Mouse (Mus musculus) heart, postnatal 10 days (tissue): ENCODE data around the gene Cela1. TPM values are rescaled to one million over a fixed set of nuclear protein-coding genes. Genes with fewer than 3 reads are reported as not detected.

Source experiments
- DNase-seq, 2 experiments: peaks; one replicate each; pipeline ENCODE4 v3.0.0; 2021
- intact Hi-C: fragments of 180-260 bp; cut with DNase I; formaldehyde crosslinking; loops from one replicate; pipeline ENCODE4 v1.15.1; 2025
- total RNA-seq, 2 experiments: library from RNA; stranded (reverse); gene quantifications; 2 replicates each; pipeline ENCODE4 v1.2.3; 2021

Cela1 gene
- total RNA-seq, 2 experiments from 2014 or later: 0.53 to 1.1 TPM

- intact Hi-C loops: no loop called here
- DNase-seq: no peak
Measured at GRCm38 (mm10) chr15:100674566-100674965, 13.2 kb downstream of the Cela1 start.

GRCm38 (mm10) chr15:100673585-100674391 lies 13.9 kb downstream of the Cela1 start:
- DNase-seq: peak in 1 of 2 experiments; percentile 26
- intact Hi-C loops: no loop called here

- intact Hi-C loops: no loop called here
- DNase-seq: no peak
Measured at GRCm38 (mm10) chr15:100670833-100671232, 16.9 kb downstream of the Cela1 start.

GRCm38 (mm10) chr15:100670004-100670403 lies 17.7 kb downstream of the Cela1 start:
- DNase-seq: no peak
- intact Hi-C loops: no loop called here

GRCm38 (mm10) chr15:100669337-100669736 lies 18.4 kb downstream of the Cela1 start, which contains the start of gene Bin2:
Gene Bin2 (minus strand): TSS chr15:100669553.
- peak in 1 of 2 experiments; percentile 45 for DNase-seq
- intact Hi-C loops: no loop called here

GRCm38 (mm10) chr15:100667871-100668545 lies 19.7 kb downstream of the Cela1 start:
- intact Hi-C loops: no loop called here
- no peak for DNase-seq

GRCm38 (mm10) chr15:100667420-100667819 lies 20.3 kb downstream of the Cela1 start:
- no peak for DNase-seq
- intact Hi-C loops: no loop called here

- no peak for DNase-seq
- intact Hi-C loops: no loop called here
Measured at GRCm38 (mm10) chr15:100666851-100667250, 20.9 kb downstream of the Cela1 start.

GRCm38 (mm10) chr15:100666219-100666696 lies 21.5 kb downstream of the Cela1 start:
- intact Hi-C loops: no loop called here

GRCm38 (mm10) chr15:100665411-100666218 lies 22.1 kb downstream of the Cela1 start:
- intact Hi-C loops: no loop called here
- no peak for DNase-seq

More at GRCm38 (mm10) chr15:100666219-100666696, 21.5 kb downstream of the Cela1 start:
- DNase-seq: peak; percentile 31 to 41

- no peak for DNase-seq
- intact Hi-C loops: no loop called here
Measured at GRCm38 (mm10) chr15:100664813-100665274, 22.9 kb downstream of the Cela1 start.

GRCm38 (mm10) chr15:100660805-100661204 lies 26.9 kb downstream of the Cela1 start:
- no peak for DNase-seq
- intact Hi-C loops: no loop called here

GRCm38 (mm10) chr15:100660306-100660705 lies 27.4 kb downstream of the Cela1 start:
- intact Hi-C loops: no loop called here
- no peak for DNase-seq

- no peak for DNase-seq
- intact Hi-C loops: no loop called here
Measured at GRCm38 (mm10) chr15:100655201-100655600, 32.5 kb downstream of the Cela1 start.

GRCm38 (mm10) chr15:100654271-100654670 lies 33.5 kb downstream of the Cela1 start:
- no peak for DNase-seq
- intact Hi-C loops: no loop called here

GRCm38 (mm10) chr15:100651610-100652009 lies 36.1 kb downstream of the Cela1 start:
- intact Hi-C loops: no loop called here
- no peak for DNase-seq

GRCm38 (mm10) chr15:100650111-100650510 lies 37.6 kb downstream of the Cela1 start:
- no peak for DNase-seq
- intact Hi-C loops: no loop called here

- DNase-seq: no peak
- intact Hi-C loops: no loop called here
Measured at GRCm38 (mm10) chr15:100646161-100646560, 41.6 kb downstream of the Cela1 start.

GRCm38 (mm10) chr15:100642451-100642850 lies 45.3 kb downstream of the Cela1 start:
- no peak for DNase-seq
- intact Hi-C loops: no loop called here

GRCm38 (mm10) chr15:100641226-100641810 lies 46.4 kb downstream of the Cela1 start:
- intact Hi-C loops: no loop called here
- DNase-seq: no peak
